ENCODE assay signal across 7 mouse cellular contexts in genomic region chr5:139745771-139746170, GRCm38 (mm10). TPM values are rescaled to one million over a fixed set of nuclear protein-coding genes. Genes with fewer than 3 reads are reported as not detected.
A peak's percentile ranks its signal among the peaks of the same experiment; 100 is the strongest.
DNase-seq lines count a peak whose midpoint lies in the region; ATAC-seq and TF ChIP-seq lines count a peak whose summit lies in the region.

No protein-coding gene starts in this region.

- peaks cover 0 to 14% of the 10 kb centered on the region in 2 experiments; a peak in 3 of 4 replicates for H3K4me1 ChIP-seq in CH12.LX (ENCODE audit: control insufficient read depth in 1 of 2, insufficient read depth in 2 of 2)
- H3K4me1 ChIP-seq in heart, embryonic 13.5 days = peaks cover 3% of the 10 kb centered on the region; the same call in 1 of the 2 replicates
- H3K4me1 ChIP-seq in kidney, embryonic 14.5 days (ENCODE audit: control insufficient read depth, insufficient read depth, low read length) = peaks cover 4% of the 10 kb centered on the region

- peak; percentile 93 for TF ChIP-seq RAD21 in CH12.LX (IDR thresholded peaks at IDR 0.05; ENCODE audit: low read depth, low read length)

- H3K4me3 ChIP-seq in CH12.LX (replicated peaks in 1 of 3; ENCODE audit: low read depth in 2 of 3, low read length in 2 of 3, poor library complexity in 1 of 3) = no peak overlapping the region
- no peak overlapping the region for H3K4me3 ChIP-seq in heart, embryonic 13.5 days
- H3K4me3 ChIP-seq in kidney, embryonic 14.5 days (ENCODE audit: low read length) = no peak overlapping the region

- peak; percentile 51 to 93; a peak in 3 of 4 replicates for TF ChIP-seq CTCF in CH12.LX (conservative IDR thresholded peaks at IDR 0.05 in 1 of 2, IDR thresholded peaks at IDR 0.05 in 1 of 2; ENCODE audit: low read depth in 2 of 2, low read length in 2 of 2)

- peaks cover 13 to 22% of the 10 kb centered on the region in 2 experiments for H3K36me3 ChIP-seq in CH12.LX (replicated peaks in 1 of 2; ENCODE audit: control insufficient read depth in 1 of 2, insufficient read depth in 1 of 2, low read length in 1 of 2)
- H3K36me3 ChIP-seq in heart, embryonic 13.5 days = peaks cover 9% of the 10 kb centered on the region
- peaks cover 7% of the 10 kb centered on the region for H3K36me3 ChIP-seq in kidney, embryonic 14.5 days (ENCODE audit: control insufficient read depth, insufficient read depth, low read length)
- H3K36me3 ChIP-seq in splenic B cell, adult 2 months (ENCODE audit: control insufficient read depth, insufficient read depth, low read length, poor library complexity, severe bottlenecking) = no peaks in the 10 kb centered on the region; the same call in 1 of the 2 replicates

- no peak for TF ChIP-seq POLR2A in CH12.LX (IDR thresholded peaks at IDR 0.05; ENCODE audit: low read depth, low read length)

- 0 out of 2 replicates have a peak, but pooled peaks have one; percentile 17 for ATAC-seq in heart, embryonic 13.5 days (ENCODE audit: extremely low read depth, insufficient number of reproducible peaks, low FRiP score, low TSS enrichment)
- peak; percentile 88 for ATAC-seq in kidney, embryonic 14.5 days (ENCODE audit: low FRiP score, low TSS enrichment)

- no peak overlapping the region for H3K9ac ChIP-seq in CH12.LX (ENCODE audit: insufficient read depth, low read depth)
- no peak overlapping the region for H3K9ac ChIP-seq in heart, embryonic 13.5 days
- H3K9ac ChIP-seq in kidney, embryonic 14.5 days (ENCODE audit: low read depth, low read length) = no peak overlapping the region

- DNase-seq in A20 (ENCODE audit: low read depth, low spot score) (peak; percentile 63), CH12.LX (ENCODE audit: extremely low read depth) (peak; percentile 77)
- DNase-seq in cerebellum, adult 8-10 months = peak; percentile 39
- DNase-seq in lung, postnatal 10 days = peak; percentile 75
- DNase-seq in splenic B cell, adult 2 months (ENCODE audit: low read depth, low spot score) = peak; percentile 71

- H3K27ac ChIP-seq in CH12.LX (ENCODE audit: insufficient read depth, low read depth) = no peak overlapping the region
- H3K27ac ChIP-seq in heart, embryonic 13.5 days (replicated peaks) = no peak overlapping the region
- H3K27ac ChIP-seq in kidney, embryonic 14.5 days (ENCODE audit: low read depth, low read length) = no peak overlapping the region

- H3K79me2 ChIP-seq in CH12.LX (replicated peaks; ENCODE audit: control insufficient read depth, extremely low read depth, insufficient read depth, poor library complexity, severe bottlenecking) = no peaks in the 10 kb centered on the region

- no peaks in the 10 kb centered on the region for H3K27me3 ChIP-seq in CH12.LX (replicated peaks)
- H3K27me3 ChIP-seq in heart, embryonic 13.5 days (replicated peaks) = 0 out of 2 replicates have a peak, but pooled peaks cover 4% of the 10 kb centered on the region
- no peaks in the 10 kb centered on the region for H3K27me3 ChIP-seq in kidney, embryonic 14.5 days (ENCODE audit: control insufficient read depth, insufficient read depth, low read length)
- H3K27me3 ChIP-seq in splenic B cell, adult 2 months (ENCODE audit: control insufficient read depth, insufficient read depth, low read length, poor library complexity, severe bottlenecking) = no peaks in the 10 kb centered on the region

- dilution Hi-C loops in CH12.LX (cut with MboI; ENCODE audit: extremely low pct_ligation_motif_present, extremely low pct_unique_long_range_greater_than_20kb, low sequenced_read_pairs) = no loop called here

- TF ChIP-seq EP300 in CH12.LX (IDR thresholded peaks at IDR 0.05; ENCODE audit: low read length) = no peak

- H3K4me2 ChIP-seq in CH12.LX (ENCODE audit: insufficient read depth, low read depth, poor library complexity, severe bottlenecking) = no peak overlapping the region
- H3K4me2 ChIP-seq in heart, embryonic 13.5 days = no peak overlapping the region
- no peak overlapping the region for H3K4me2 ChIP-seq in kidney, embryonic 14.5 days (replicated peaks; ENCODE audit: low read depth, low read length)

- in situ Hi-C loops in CH12.LX (cut with MboI; ENCODE audit: low pct_ligation_motif_present, low pct_unique_long_range_greater_than_20kb, low sequenced_read_pairs) = loop anchor here (5.0 kb wide), 1 partner anchor 33 kb away; no protein-coding TSS in a partner anchor

- 5% methylated on average over 3 of the region's 3 CpGs for WGBS in heart, embryonic 13.5 days
- WGBS in kidney, embryonic 14.5 days = 5% methylated on average over 3 of the region's 3 CpGs

- H3K9me3 ChIP-seq in CH12.LX (replicated peaks; ENCODE audit: low read length) = no peaks in the 10 kb centered on the region
- no peaks in the 10 kb centered on the region for H3K9me3 ChIP-seq in heart, embryonic 13.5 days
- H3K9me3 ChIP-seq in kidney, embryonic 14.5 days (ENCODE audit: control insufficient read depth, low read length) = no peaks in the 10 kb centered on the region

TF ChIP-seq in CH12.LX, 34 proteins besides CTCF, POLR2A, EP300 and RAD21:
- TF ChIP-seq SMC3 (IDR thresholded peaks at IDR 0.05; ENCODE audit: low read depth, low read length) (peak; percentile 94), NRF1 (IDR thresholded peaks at IDR 0.05; ENCODE audit: low read depth, low read length) (0 out of 2 replicates have a peak, but pooled peaks have one; percentile 24), JUND (conservative IDR thresholded peaks at IDR 0.05; ENCODE audit: low read depth, low read length) (no peak), MEF2A (IDR thresholded peaks at IDR 0.05; ENCODE audit: borderline replicate concordance, low read depth, low read length) (0 out of 2 replicates have a peak, but pooled peaks have one; percentile 18), MYC (IDR thresholded peaks at IDR 0.05; ENCODE audit: low read depth, low read length) (peak; percentile 37; the same call in 1 of the 2 replicates), ZC3H11A (IDR thresholded peaks at IDR 0.05; ENCODE audit: low read depth, low read length) (peak; percentile 81), JUN (IDR thresholded peaks at IDR 0.05; ENCODE audit: insufficient read depth, low read depth, low read length) (no peak)

RNA-seq across cellular contexts. Expression of gene Micall2, which starts 9.6 kb away (rescaled TPM):
- total RNA-seq in CH12.LX (2012; rRNA removed) (1.7 and 2.1 TPM in 2 replicates), CH12.LX (2014; rRNA removed) (1.2 and 1.3 TPM in 2 replicates)
- polyA plus RNA-seq in CH12.LX (2012; ENCODE audit: insufficient read length, low read depth) = 1.7 and 3.0 TPM in 2 replicates
- polyA plus RNA-seq in heart, embryonic 13.5 days (2015; fragmentation: Nextera tagmentation; extraction: Ambion mirVana) = 1.7 TPM in 2 replicates
- 3.6 and 6.4 TPM in 2 replicates for polyA plus RNA-seq in kidney, embryonic 14.5 days (2014; fragmentation: Nextera tagmentation; extraction: Ambion mirVana)

RNA-seq across cellular contexts. Expression of gene Ints1, which starts 29.7 kb away (rescaled TPM):
- total RNA-seq in CH12.LX (2012; rRNA removed) (88.2 and 94.0 TPM in 2 replicates), CH12.LX (2014; rRNA removed) (19.8 and 23.2 TPM in 2 replicates)
- 47.4 and 72.1 TPM in 2 replicates for polyA plus RNA-seq in CH12.LX (2012; ENCODE audit: insufficient read length, low read depth)
- polyA plus RNA-seq in heart, embryonic 13.5 days (2015; fragmentation: Nextera tagmentation; extraction: Ambion mirVana) = 15.6 and 19.1 TPM in 2 replicates
- polyA plus RNA-seq in kidney, embryonic 14.5 days (2014; fragmentation: Nextera tagmentation; extraction: Ambion mirVana) = 32.2 and 40.7 TPM in 2 replicates

RNA-seq across cellular contexts. Expression of gene Mafk, which starts 45.5 kb away (rescaled TPM):
- total RNA-seq in CH12.LX (2012; rRNA removed) (16.4 and 20.0 TPM in 2 replicates), CH12.LX (2014; rRNA removed) (23.6 and 23.8 TPM in 2 replicates)
- polyA plus RNA-seq in CH12.LX (2012; ENCODE audit: insufficient read length, low read depth) = 24.1 and 24.7 TPM in 2 replicates
- polyA plus RNA-seq in heart, embryonic 13.5 days (2015; fragmentation: Nextera tagmentation; extraction: Ambion mirVana) = 17.6 and 21.7 TPM in 2 replicates
- 2.5 and 5.3 TPM in 2 replicates for polyA plus RNA-seq in kidney, embryonic 14.5 days (2014; fragmentation: Nextera tagmentation; extraction: Ambion mirVana)
